Mouse (Mus musculus): ENCODE results near the gene Sdc4.

DNA sequence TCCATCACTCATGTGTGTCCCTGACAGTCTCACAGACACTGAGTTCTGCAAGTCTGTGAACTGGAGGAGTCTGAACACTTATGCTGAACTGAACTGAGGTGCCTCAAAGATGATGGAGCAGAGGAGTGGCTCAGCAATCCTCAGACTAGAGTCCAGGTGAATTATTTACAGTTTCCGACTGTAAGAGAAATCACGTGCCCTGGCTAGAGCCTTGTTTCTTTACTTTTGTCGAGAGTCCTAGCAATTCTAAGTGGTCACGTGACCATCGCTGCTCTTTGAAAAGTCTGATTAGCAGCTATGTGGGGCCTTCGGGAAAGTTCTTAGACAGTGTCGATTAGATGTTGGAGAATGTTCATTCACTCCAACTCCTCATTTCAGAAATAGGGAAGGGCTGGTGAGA is 14.3 kb upstream of the Sdc4 start:
- TF ChIP-seq CTCF (IDR thresholded peaks at IDR 0.05; ENCODE audit: low read depth, low read length) (no peak), POLR2A (IDR thresholded peaks at IDR 0.05; ENCODE audit: borderline replicate concordance, low read depth, low read length) (no peak)
